Mouse (Mus musculus): ENCODE data around the gene Fibp.

The Fibp gene

DNA sequence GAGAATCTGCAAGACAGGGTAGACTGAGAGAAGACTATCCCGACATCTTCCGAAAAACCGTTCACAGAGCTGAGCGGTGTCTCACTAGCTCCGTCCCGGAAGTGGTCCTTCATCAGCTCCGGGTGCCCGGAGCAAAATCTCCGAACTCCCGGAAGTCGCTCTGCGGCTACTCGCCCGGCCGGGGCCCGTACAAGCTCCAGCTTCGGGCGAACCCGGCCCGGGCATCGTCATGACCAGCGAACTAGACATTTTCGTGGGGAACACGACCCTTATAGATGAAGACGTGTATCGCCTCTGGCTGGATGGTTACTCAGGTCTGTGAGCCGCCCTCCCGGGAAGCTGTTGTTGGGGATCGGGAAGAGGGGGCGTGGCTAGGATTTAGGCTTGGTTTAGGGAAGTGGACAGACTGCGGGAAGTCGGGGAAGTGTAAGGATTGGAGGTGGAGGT lies at the start of gene Fibp:
Fibp (plus strand) TSS at position 151 of the 447 bp plus-strand sequence.
- peak; percentile 82 to 89 for DNase-seq (ENCODE audit: low spot score in 2 of 2)

DNA sequence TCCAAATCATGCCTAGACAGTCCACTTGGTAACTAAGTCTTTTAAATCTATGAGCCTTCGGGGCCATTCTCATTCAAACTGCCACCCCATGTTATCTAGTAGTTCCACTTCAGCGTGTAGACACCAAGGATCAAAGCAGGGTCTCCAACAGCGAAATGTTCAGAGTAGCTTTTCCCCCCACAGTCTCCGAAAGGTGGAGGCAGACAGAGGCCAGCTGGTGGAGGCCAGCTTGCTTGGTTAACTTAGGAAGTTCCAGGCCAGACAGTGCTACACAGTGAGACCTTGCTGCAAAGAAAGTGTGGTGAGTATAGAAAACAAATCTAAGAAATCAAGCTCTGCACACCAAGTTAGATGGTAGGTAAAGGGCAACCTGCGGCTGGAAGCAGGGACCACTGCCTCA lies 49.8 kb upstream of the Fibp start:
- no peak for DNase-seq (ENCODE audit: low spot score in 2 of 2)

GRCm38 (mm10) chr19:5411961-5412360 lies 48.5 kb upstream of the Fibp start:
- no peak for DNase-seq (ENCODE audit: low spot score in 2 of 2)

- no peak for DNase-seq (ENCODE audit: low spot score in 2 of 2)
Observed at GRCm38 (mm10) chr19:5413840-5414239, 46.6 kb upstream of the Fibp start.

GRCm38 (mm10) chr19:5414534-5414957 lies 45.9 kb upstream of the Fibp start:
- DNase-seq (ENCODE audit: low spot score in 2 of 2) = no peak

- DNase-seq (ENCODE audit: low spot score in 2 of 2) = no peak
Observed at GRCm38 (mm10) chr19:5418750-5419466, 41.5 kb upstream of the Fibp start.

DNA sequence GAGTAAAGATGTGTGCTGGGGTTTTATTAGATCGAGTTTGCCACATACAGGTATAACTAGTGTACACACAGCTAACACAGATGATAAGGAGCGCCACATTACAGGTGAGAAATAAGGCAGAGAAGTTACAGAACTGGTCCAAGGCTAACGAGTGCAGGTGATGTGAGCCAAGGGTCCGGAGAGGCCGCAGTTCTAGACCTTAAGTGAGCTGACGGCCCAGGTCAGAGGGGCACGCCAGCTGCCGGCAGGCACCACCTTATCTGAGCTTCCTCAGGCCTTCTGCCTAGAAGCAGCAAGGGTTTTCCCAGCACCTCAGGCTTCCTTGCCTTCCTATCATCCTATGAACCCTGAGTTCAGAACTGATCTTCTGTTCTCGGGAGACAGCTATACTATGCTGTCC lies 40.8 kb upstream of the Fibp start:
- DNase-seq (ENCODE audit: low spot score in 2 of 2) = no peak

DNA sequence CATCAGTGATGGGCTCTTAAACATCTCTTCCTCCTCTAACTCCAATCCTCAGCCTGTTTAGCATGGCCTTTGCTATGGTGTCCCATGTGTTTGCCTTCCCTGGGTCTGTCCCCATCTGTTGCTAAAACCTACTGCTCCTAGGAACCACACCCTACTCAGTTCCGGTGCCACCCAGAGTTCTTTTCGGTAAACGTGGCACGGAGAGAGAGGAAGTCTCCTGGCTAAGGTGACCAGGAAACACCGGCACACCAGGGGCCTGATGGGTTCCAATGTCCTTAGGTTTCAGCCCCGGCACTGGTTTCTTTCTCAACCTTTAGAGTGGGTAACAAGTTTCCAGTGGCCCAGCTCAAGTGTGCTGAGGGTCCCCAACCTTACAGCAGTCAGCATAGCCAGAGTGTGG lies 39.8 kb upstream of the Fibp start:
- no peak for DNase-seq (ENCODE audit: low spot score in 2 of 2)

DNA sequence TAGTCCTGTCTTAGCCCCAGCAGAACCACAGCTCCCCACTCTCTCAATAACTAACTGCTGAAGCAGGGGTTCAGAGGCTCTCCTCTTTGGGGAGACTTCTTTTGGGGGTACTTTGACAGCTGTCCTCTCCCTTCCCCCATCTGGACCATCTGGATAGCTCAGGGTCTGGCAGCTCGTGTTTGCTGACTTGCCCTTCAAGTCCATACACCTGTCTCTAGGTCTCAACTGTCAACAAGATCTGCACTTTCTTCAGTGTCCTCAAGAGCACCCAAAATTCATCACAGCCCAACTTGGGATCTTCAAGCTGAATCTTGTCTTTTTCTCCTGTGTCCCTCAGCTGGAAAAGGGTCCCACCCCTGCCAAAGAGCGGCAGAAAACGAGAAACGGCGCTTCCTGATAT lies 38.6 kb upstream of the Fibp start:
- DNase-seq (ENCODE audit: low spot score in 2 of 2) = no peak

DNA sequence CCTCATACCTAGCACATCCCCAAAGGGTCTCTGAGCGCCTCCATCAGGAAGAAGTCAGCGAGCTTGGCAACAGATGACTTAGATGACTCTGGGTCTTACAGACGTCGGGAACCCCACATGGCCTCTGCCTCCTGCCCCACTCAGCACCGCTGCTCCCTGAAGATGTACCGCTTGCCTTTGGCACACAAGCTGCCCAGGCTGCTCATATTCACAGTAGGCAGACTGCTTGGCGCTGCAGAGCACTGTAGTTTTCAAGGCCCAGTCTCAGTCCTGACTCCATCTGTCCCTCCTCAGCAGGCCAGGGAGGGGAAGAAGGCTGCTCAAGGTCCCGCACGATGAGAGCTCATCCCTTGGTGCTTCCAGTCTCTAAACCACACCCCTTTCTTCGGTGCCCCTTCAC lies 38.1 kb upstream of the Fibp start:
- DNase-seq (ENCODE audit: low spot score in 2 of 2) = no peak

- no peak for DNase-seq (ENCODE audit: low spot score in 2 of 2)
Observed at GRCm38 (mm10) chr19:5422895-5423443, 37.4 kb upstream of the Fibp start.

DNA sequence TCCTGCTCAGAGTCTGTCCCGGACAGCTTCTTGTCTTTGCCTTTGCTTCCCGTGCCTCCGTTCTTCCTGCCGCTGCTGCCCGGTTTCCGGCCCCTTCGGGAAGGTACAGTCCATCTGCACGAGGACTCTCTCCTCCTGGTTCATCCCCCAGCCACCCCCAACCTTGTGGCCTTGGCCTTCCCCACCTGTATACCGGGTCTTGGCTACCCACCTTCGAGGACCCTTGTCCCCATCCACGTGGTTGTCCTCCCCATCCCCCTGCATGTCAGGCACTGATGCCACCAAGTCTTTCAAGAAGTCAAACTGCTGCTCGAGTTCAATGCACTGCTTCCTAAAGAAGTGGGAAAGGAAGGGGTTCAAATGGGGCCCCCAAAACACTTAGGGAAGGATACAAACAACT lies 36.9 kb upstream of the Fibp start:
- DNase-seq (ENCODE audit: low spot score in 2 of 2) = no peak

GRCm38 (mm10) chr19:5424092-5424781 lies 36.2 kb upstream of the Fibp start:
- DNase-seq (ENCODE audit: low spot score in 2 of 2) = peak; percentile 74 to 78

DNA sequence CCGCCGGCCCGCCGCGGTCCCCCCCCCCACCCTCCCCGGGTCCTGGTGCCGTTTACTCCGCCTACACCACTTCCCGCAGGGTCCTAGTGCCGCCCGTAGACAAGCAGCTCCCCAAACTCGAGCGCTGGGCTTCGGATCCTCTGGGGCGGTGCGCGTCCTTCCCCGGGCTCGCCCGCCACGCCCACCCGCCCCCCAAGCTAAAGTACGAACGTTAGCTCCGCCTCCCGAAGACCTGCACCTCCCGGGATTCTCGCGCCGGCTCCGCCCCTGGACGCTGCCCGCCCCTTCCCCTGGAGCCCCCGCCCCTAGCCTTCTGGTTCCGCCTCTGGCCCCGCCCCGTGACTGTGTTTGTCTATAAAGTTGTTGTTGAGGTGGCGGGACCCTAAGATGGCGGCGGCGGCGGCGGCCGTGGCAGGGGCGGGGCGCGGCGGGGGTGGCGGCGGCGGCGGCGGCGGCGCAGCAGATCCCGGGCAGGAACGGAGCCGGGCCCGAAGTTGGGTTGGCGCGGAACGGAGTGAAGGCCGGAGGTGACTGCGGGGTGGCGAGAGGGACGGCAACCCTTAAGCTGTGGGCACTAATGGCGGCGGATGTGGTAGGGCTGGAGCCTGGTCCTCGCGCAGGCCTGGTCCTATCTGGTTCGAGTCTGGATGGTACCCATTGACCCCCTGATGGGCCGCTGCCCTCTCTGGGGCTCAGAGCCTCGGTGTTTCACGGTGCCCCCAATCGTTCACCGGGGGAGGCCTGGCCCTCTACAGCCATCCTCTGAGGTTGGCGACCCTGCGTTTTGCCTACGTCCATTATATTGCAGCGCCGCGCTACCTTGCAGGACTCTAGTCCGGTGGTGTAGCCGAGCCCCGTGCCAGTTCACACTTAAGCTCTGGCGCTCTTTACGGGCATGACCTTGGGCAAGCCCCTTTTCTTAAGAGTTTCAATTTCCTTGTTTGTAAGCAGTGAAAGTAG lies 35.4 kb upstream of the Fibp start, which contains the start of the genes Drap1 and AI837181:
Drap1 (minus strand) TSS at position 198 of the 960 bp plus-strand sequence.
AI837181 (plus strand) TSS at position 363 of the 960 bp plus-strand sequence.
- peak; percentile 94 to 97 for DNase-seq (ENCODE audit: low spot score in 2 of 2)

DNA sequence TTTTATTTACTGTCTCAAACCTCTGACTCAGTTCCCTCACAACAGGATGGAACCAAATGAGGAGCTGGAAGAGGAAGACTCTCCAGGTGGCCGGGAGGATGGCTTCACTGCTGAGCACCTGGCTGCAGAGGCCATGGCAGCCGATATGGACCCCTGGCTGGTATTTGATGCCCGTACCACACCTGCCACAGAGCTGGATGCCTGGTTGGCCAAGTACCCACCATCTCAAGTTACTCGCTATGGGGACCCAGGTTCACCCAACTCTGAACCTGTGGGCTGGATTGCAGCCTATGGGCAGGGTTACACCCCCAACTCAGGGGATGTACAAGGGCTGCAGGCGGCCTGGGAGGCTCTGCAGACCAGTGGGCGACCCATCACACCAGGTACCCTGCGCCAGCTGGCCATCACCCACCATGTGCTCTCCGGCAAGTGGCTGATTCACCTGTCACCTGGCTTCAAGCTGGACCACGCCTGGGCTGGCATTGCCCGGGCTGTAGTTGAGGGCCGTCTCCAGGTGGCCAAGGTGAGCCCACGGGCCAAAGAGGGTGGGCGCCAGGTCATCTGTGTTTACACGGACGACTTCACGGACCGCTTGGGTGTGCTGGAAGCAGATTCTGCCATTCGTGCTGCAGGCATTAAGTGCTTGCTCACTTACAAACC lies 34.4 kb upstream of the Fibp start:
- DNase-seq (ENCODE audit: low spot score in 2 of 2) = no peak

GRCm38 (mm10) chr19:5426640-5427290 lies 33.6 kb upstream of the Fibp start:
- DNase-seq (ENCODE audit: low spot score in 2 of 2) = no peak

GRCm38 (mm10) chr19:5428083-5428482 lies 32.3 kb upstream of the Fibp start:
- no peak for DNase-seq (ENCODE audit: low spot score in 2 of 2)

DNA sequence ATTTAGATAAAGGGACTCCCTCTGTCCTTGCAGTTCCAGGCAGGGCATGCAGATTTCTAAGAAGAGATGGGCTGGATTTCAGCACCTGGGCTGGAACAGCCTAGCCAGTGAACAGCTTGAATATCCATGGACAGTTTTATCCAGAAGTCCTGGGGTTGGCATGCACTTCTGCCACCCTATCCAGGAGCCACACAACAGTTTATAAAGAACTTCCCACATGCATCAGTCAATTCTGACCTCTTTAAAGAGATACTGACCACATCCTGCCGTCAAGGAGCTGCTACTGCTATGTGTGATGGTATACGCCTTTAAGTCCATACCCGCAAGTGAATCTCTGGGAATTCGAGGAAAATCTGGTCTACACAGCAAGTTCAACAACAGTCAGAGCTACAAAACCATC lies 31.2 kb upstream of the Fibp start:
- DNase-seq (ENCODE audit: low spot score in 2 of 2) = no peak

GRCm38 (mm10) chr19:5429806-5430205 lies 30.6 kb upstream of the Fibp start:
- DNase-seq (ENCODE audit: low spot score in 2 of 2) = peak in 1 of 2 experiments; percentile 54

DNA sequence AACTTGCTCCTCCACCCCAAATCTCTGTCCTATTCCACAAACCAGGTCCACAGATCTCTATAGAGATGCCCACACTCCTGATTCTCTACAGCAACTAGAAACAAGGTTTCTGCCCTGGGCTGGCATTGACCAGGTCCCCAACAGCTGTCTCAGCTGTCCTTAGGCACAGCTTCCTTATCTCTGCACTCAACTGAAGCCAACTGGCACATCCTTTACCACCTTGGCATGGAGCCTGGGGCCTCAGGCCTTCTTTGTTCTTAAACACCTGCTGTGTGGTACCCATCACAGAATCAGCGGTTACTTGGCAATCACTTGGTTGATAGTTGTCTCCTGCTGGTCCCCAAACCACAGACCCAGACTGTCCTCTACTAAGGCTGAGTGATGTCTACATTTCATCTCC lies 30.0 kb upstream of the Fibp start:
- DNase-seq (ENCODE audit: low spot score in 2 of 2) = no peak
